Mouse (Mus musculus) erythroblast, adult 5-6 weeks (primary cell): ENCODE data around the gene Tekt1. TPM values are rescaled to one million over a fixed set of nuclear protein-coding genes. Genes with fewer than 3 reads are reported as not detected.
A peak's percentile ranks its signal among the peaks of the same experiment; 100 is the strongest.

ENCODE experiments used
- ATAC-seq: replicated peaks from 2 replicates; pipeline ENCODE4 v1.8.0; 2016; ENCODE audit warnings: moderate number of reproducible peaks, mild to moderate bottlenecking, moderate TSS enrichment, inconsistent platforms; ENCODE audit not compliant: poor library complexity, low FRiP score, severe bottlenecking
- total RNA-seq, 2 experiments: library from RNA; stranded (forward) in 1 of 2; stranded (reverse) in 1 of 2; fragments of 150-400 nt in 1 of 2; fragments of 200-764, 138-1000 nt in 1 of 2; gene quantifications; 2 replicates each; pipeline versions ENCODE4 v1.2.3 to v1.2.4; 2015 to 2017; ENCODE audit warnings: low replicate concordance in 2 of 2

The Tekt1 gene
- total RNA-seq, 2 experiments from 2014 or later = not detected

GRCm38 (mm10) chr11:72393243-72393642 is 31.0 kb upstream of the Tekt1 start:
- ATAC-seq = no peak

GRCm38 (mm10) chr11:72391181-72391580 is 28.9 kb upstream of the Tekt1 start:
- no peak for ATAC-seq

GRCm38 (mm10) chr11:72389407-72390142 is 27.3 kb upstream of the Tekt1 start:
- ATAC-seq = no peak

GRCm38 (mm10) chr11:72388113-72388529 is 25.9 kb upstream of the Tekt1 start:
- no peak for ATAC-seq

GRCm38 (mm10) chr11:72379351-72379750 is 17.1 kb upstream of the Tekt1 start:
- ATAC-seq = no peak

- ATAC-seq = no peak
These were observed 16.0 kb upstream of the Tekt1 start for GRCm38 (mm10) chr11:72378222-72378621.

GRCm38 (mm10) chr11:72376562-72376961 is 14.3 kb upstream of the Tekt1 start:
- no peak for ATAC-seq

GRCm38 (mm10) chr11:72369904-72370672 is 7.8 kb upstream of the Tekt1 start:
- ATAC-seq = no peak

GRCm38 (mm10) chr11:72367934-72368674 is 5.9 kb upstream of the Tekt1 start:
- ATAC-seq = no peak

- no peak for ATAC-seq
These were observed 3.9 kb upstream of the Tekt1 start for GRCm38 (mm10) chr11:72366126-72366525.

GRCm38 (mm10) chr11:72364526-72364925 is 2.3 kb upstream of the Tekt1 start:
- ATAC-seq = no peak

GRCm38 (mm10) chr11:72363523-72364240 is 1.4 kb upstream of the Tekt1 start:
- ATAC-seq = no peak

- no peak for ATAC-seq
These were observed 576 bp downstream of the Tekt1 start for GRCm38 (mm10) chr11:72361385-72362346.

- ATAC-seq = peak; percentile 75; the same call in 1 of the 2 replicates
These were observed 7.1 kb downstream of the Tekt1 start for GRCm38 (mm10) chr11:72354971-72355728.

GRCm38 (mm10) chr11:72353186-72353585 is 9.1 kb downstream of the Tekt1 start:
- no peak for ATAC-seq

- no peak for ATAC-seq
These were observed 10.0 kb downstream of the Tekt1 start for GRCm38 (mm10) chr11:72352272-72352671.

GRCm38 (mm10) chr11:72349652-72350051 is 12.6 kb downstream of the Tekt1 start:
- no peak for ATAC-seq

GRCm38 (mm10) chr11:72349016-72349415 is 13.2 kb downstream of the Tekt1 start:
- ATAC-seq = no peak
